Mouse (Mus musculus): ENCODE results near the gene Ccdc113. TPM values are rescaled to one million over a fixed set of nuclear protein-coding genes. Genes with fewer than 3 reads are reported as not detected.

The Ccdc113 gene
- total and polyA plus RNA-seq, 3 experiments: not detected

GRCm38 (mm10) chr8:95532206-95532605, 1.7 kb upstream of the Ccdc113 start:
- no peak overlapping the region for H3K4me2 ChIP-seq (ENCODE audit: insufficient read depth, low read depth, poor library complexity, severe bottlenecking)
- H3K79me2 ChIP-seq (replicated peaks; ENCODE audit: control insufficient read depth, extremely low read depth, insufficient read depth, poor library complexity, severe bottlenecking): no peaks in the 10 kb centered on the region
- H3K9ac ChIP-seq (ENCODE audit: insufficient read depth, low read depth): no peak overlapping the region
- no peak for DNase-seq (ENCODE audit: extremely low read depth)
- peaks cover 2% of the 10 kb centered on the region for H3K27me3 ChIP-seq (replicated peaks)
- H3K4me1 ChIP-seq (ENCODE audit: control insufficient read depth in 1 of 2, insufficient read depth in 2 of 2): no peaks in the 10 kb centered on the region
- no peak for TF ChIP-seq RAD21 (IDR thresholded peaks at IDR 0.05; ENCODE audit: low read depth, low read length)
- no peak for TF ChIP-seq MXI1 (IDR thresholded peaks at IDR 0.05; ENCODE audit: low read depth, low read length)
- no peak for TF ChIP-seq ETS1 (conservative IDR thresholded peaks at IDR 0.05; ENCODE audit: low read depth, low read length)
- in situ Hi-C loops (cut with MboI; ENCODE audit: low pct_ligation_motif_present, low pct_unique_long_range_greater_than_20kb, low sequenced_read_pairs): no loop called here
- H3K4me3 ChIP-seq (replicated peaks in 1 of 3; ENCODE audit: low read depth in 2 of 3, low read length in 2 of 3, poor library complexity in 1 of 3): no peak overlapping the region
- H3K36me3 ChIP-seq (replicated peaks in 1 of 2; ENCODE audit: control insufficient read depth in 1 of 2, insufficient read depth in 1 of 2, low read length in 1 of 2): no peaks in the 10 kb centered on the region
- H3K9me3 ChIP-seq (replicated peaks; ENCODE audit: low read length): peaks cover 4% of the 10 kb centered on the region
- no peak overlapping the region for H3K27ac ChIP-seq (ENCODE audit: insufficient read depth, low read depth)
- dilution Hi-C loops (cut with MboI; ENCODE audit: extremely low pct_ligation_motif_present, extremely low pct_unique_long_range_greater_than_20kb, low sequenced_read_pairs): no loop called here

GRCm38 (mm10) chr8:95539487-95539886, 5.6 kb downstream of the Ccdc113 start:
- Histone ChIP-seq H3K9ac (ENCODE audit: insufficient read depth, low read depth) (no peak overlapping the region), H3K4me2 (ENCODE audit: insufficient read depth, low read depth, poor library complexity, severe bottlenecking) (no peak overlapping the region), H3K4me1 (ENCODE audit: control insufficient read depth in 1 of 2, insufficient read depth in 2 of 2) (no peaks in the 10 kb centered on the region; a peak in 1 of 4 replicates), H3K79me2 (replicated peaks; ENCODE audit: control insufficient read depth, extremely low read depth, insufficient read depth, poor library complexity, severe bottlenecking) (no peaks in the 10 kb centered on the region), H3K27me3 (replicated peaks) (peaks cover 2% of the 10 kb centered on the region), H3K4me3 (replicated peaks in 1 of 3; ENCODE audit: low read depth in 2 of 3, low read length in 2 of 3, poor library complexity in 1 of 3) (no peak overlapping the region), H3K9me3 (replicated peaks; ENCODE audit: low read length) (peaks cover 4% of the 10 kb centered on the region), H3K27ac (ENCODE audit: insufficient read depth, low read depth) (no peak overlapping the region), H3K36me3 (replicated peaks in 1 of 2; ENCODE audit: control insufficient read depth in 1 of 2, insufficient read depth in 1 of 2, low read length in 1 of 2) (no peaks in the 10 kb centered on the region)
- TF ChIP-seq ZNF384 (IDR thresholded peaks at IDR 0.05; ENCODE audit: low read depth, low read length) (no peak), SMC3 (IDR thresholded peaks at IDR 0.05; ENCODE audit: low read depth, low read length) (peak; percentile 26; the same call in 1 of the 2 replicates), EP300 (IDR thresholded peaks at IDR 0.05; ENCODE audit: low read length) (no peak), POLR2AphosphoS2 (IDR thresholded peaks at IDR 0.05; ENCODE audit: low read depth, low read length) (no peak), NRF1 (IDR thresholded peaks at IDR 0.05; ENCODE audit: low read depth, low read length) (no peak), CHD2 (IDR thresholded peaks at IDR 0.05; ENCODE audit: low read length) (no peak), ZKSCAN1 (IDR thresholded peaks at IDR 0.05; ENCODE audit: borderline replicate concordance, low read depth, low read length) (no peak), ELF1 (IDR thresholded peaks at IDR 0.05; ENCODE audit: low read depth, low read length) (no peak), NELFE (IDR thresholded peaks at IDR 0.05; ENCODE audit: low read depth, low read length) (no peak), UBTF (IDR thresholded peaks at IDR 0.05; ENCODE audit: low read depth, low read length) (no peak), USF1 (IDR thresholded peaks at IDR 0.05; ENCODE audit: low read depth, low read length) (no peak), JUN (IDR thresholded peaks at IDR 0.05; ENCODE audit: insufficient read depth, low read depth, low read length) (no peak), IRF4 (IDR thresholded peaks at IDR 0.05; ENCODE audit: low read depth, low read length) (no peak), JUND (conservative IDR thresholded peaks at IDR 0.05; ENCODE audit: low read depth, low read length) (no peak), CTCF (conservative IDR thresholded peaks at IDR 0.05 in 1 of 2, IDR thresholded peaks at IDR 0.05 in 1 of 2; ENCODE audit: low read depth in 2 of 2, low read length in 2 of 2) (peak in 1 of 2 experiments; percentile 60; a peak in 2 of 4 replicates), RAD21 (IDR thresholded peaks at IDR 0.05; ENCODE audit: low read depth, low read length) (peak; percentile 49)
- in situ Hi-C loops (cut with MboI; ENCODE audit: low pct_ligation_motif_present, low pct_unique_long_range_greater_than_20kb, low sequenced_read_pairs): no loop called here
- DNase-seq (ENCODE audit: extremely low read depth): no peak
- dilution Hi-C loops (cut with MboI; ENCODE audit: extremely low pct_ligation_motif_present, extremely low pct_unique_long_range_greater_than_20kb, low sequenced_read_pairs): no loop called here

Data from CH12.LX (cell line).